In genomic region chr2:159732413-159732812, GRCm38 (mm10) we compare ENCODE assay signal across 11 mouse cellular contexts.
DNase-seq lines count a peak whose midpoint lies in the region; ATAC-seq lines count a peak whose summit lies in the region.
"Had no signal": no experiment of that assay in that cellular context is flagged by ENCODE, and none has a peak within 500 bp of the region (broad histone marks: within the 10 kb centered on the region; RNA-seq: fewer than 3 reads in every experiment).

No protein-coding gene starts in this region.

- no peak overlapping the region for H3K9ac ChIP-seq in lung, embryonic 16.5 days (ENCODE audit: low read length)
- H3K9ac ChIP-seq: forebrain, embryonic 15.5 days; liver, embryonic 14.5 days had no signal

- no peaks in the 10 kb centered on the region for H3K9me3 ChIP-seq in lung, embryonic 16.5 days (ENCODE audit: control insufficient read depth, low read length)
- H3K9me3 ChIP-seq: forebrain, embryonic 15.5 days had no signal

- no peaks in the 10 kb centered on the region for H3K27me3 ChIP-seq in lung, embryonic 16.5 days (ENCODE audit: control insufficient read depth, insufficient read depth, low read depth, low read length)
- H3K27me3 ChIP-seq: forebrain, embryonic 15.5 days had no signal

- H3K36me3 ChIP-seq in lung, embryonic 16.5 days (ENCODE audit: control insufficient read depth, insufficient read depth, low read length) = no peaks in the 10 kb centered on the region
- H3K36me3 ChIP-seq: forebrain, embryonic 15.5 days had no signal

- H3K27ac ChIP-seq in lung, embryonic 16.5 days (ENCODE audit: low read length) = peak overlapping the region; percentile 81
- H3K27ac ChIP-seq: forebrain, embryonic 15.5 days; liver, embryonic 14.5 days had no signal

- 11% methylated on average over 3 of the region's 3 CpGs for WGBS in lung, embryonic 16.5 days

- H3K4me2 ChIP-seq in lung, embryonic 16.5 days (ENCODE audit: low read depth, low read length) = no peak overlapping the region
- H3K4me2 ChIP-seq: forebrain, embryonic 15.5 days had no signal

- ATAC-seq in lung, embryonic 16.5 days (ENCODE audit: low read depth) = peak; percentile 98
- no peak for ATAC-seq in activated CD4-positive, CD25-positive, alpha-beta regulatory T cell, adult 4 months
- ATAC-seq: forebrain, embryonic 15.5 days had no signal

- intact Hi-C loops in heart, postnatal 10 days (cut with DNase I) = no loop called here

- DNase-seq in gastrocnemius, postnatal 25 days = peak; percentile 30
- no peak for DNase-seq in gastrocnemius, adult 8-10 months (ENCODE audit: low spot score in 2 of 2)
- DNase-seq in adrenal gland, postnatal 36 days = peak; percentile 17 to 53
- DNase-seq in heart, postnatal 10 days = peak; percentile 29 to 32
- no peak for DNase-seq in frontal cortex, postnatal 25 days (ENCODE audit: low spot score in 2 of 2)
- DNase-seq in spleen, adult 18-20 months = no peak
- DNase-seq: right cerebral cortex, postnatal 14 days had no signal

- peaks cover 10% of the 10 kb centered on the region for H3K4me1 ChIP-seq in lung, embryonic 16.5 days (replicated peaks; ENCODE audit: control insufficient read depth, insufficient read depth, low read length)

- H3K4me3 ChIP-seq in lung, embryonic 16.5 days (ENCODE audit: low read length) = no peak overlapping the region
- H3K4me3 ChIP-seq: forebrain, embryonic 15.5 days had no signal

Comparison
In these comparisons a context has a peak if more than half of its experiments do, and no peak if none do; other contexts are left out.
1. DNase-seq: peak in gastrocnemius, postnatal 25 days (single experiment), adrenal gland, postnatal 36 days (2 of 2) and heart, postnatal 10 days (2 of 2); none in gastrocnemius, adult 8-10 months (0 of 2), frontal cortex, postnatal 25 days (0 of 2) and spleen, adult 18-20 months (0 of 2).